16 mouse cellular contexts compared by ENCODE assay signal in the genomic region with DNA sequence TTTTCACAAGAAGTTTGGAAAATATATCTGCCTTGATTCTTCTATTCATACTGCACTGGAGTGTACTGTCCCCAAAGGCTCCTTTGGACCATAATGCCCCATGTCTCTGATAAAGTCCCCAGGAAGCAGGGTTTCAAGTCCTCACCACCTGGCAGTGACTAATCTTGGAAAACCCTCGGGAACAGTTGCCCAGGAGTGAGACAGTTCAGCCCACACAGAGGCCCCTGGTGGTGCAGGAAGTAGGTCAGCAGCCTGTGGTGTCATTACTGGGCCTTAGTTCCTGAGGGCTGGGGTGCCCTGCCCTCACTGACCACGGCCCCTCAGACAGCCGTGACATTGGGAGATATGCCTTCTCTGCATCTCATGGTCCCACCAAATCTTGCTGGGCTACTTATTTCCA.
DNase-seq lines count a peak whose midpoint lies in the region; ATAC-seq lines count a peak whose summit lies in the region.
"Had no signal": no experiment of that assay in that cellular context is flagged by ENCODE, and none has a peak within 500 bp of the region (broad histone marks: within the 10 kb centered on the region; RNA-seq: fewer than 3 reads in every experiment).

No protein-coding gene starts in this region.

- H3K27ac ChIP-seq in midbrain, embryonic 14.5 days (replicated peaks; ENCODE audit: low read depth, low read length) = no peak overlapping the region
- H3K27ac ChIP-seq: limb, embryonic 10.5 days; liver, embryonic 12.5 days; lung, embryonic 15.5 days had no signal

- no peak overlapping the region for H3K9ac ChIP-seq in midbrain, embryonic 14.5 days (replicated peaks; ENCODE audit: low read length)
- H3K9ac ChIP-seq: liver, embryonic 12.5 days; lung, embryonic 15.5 days had no signal

- 78% methylated on average over 3 of the region's 3 CpGs for WGBS in midbrain, embryonic 14.5 days

- no peaks in the 10 kb centered on the region for H3K27me3 ChIP-seq in midbrain, embryonic 14.5 days (ENCODE audit: control insufficient read depth, insufficient read depth, low read length)
- H3K27me3 ChIP-seq: lung, embryonic 15.5 days had no signal

- no peaks in the 10 kb centered on the region for H3K36me3 ChIP-seq in midbrain, embryonic 14.5 days (ENCODE audit: control insufficient read depth, insufficient read depth, low read length)
- H3K36me3 ChIP-seq: limb, embryonic 10.5 days; liver, embryonic 12.5 days; lung, embryonic 15.5 days had no signal

- no peaks in the 10 kb centered on the region for H3K9me3 ChIP-seq in midbrain, embryonic 14.5 days (ENCODE audit: control insufficient read depth, low read length)
- H3K9me3 ChIP-seq: limb, embryonic 10.5 days; liver, embryonic 12.5 days; lung, embryonic 15.5 days had no signal

- DNase-seq in frontal cortex, postnatal 10 days (ENCODE audit: low spot score in 2 of 2) = no peak
- DNase-seq in left cerebral cortex, adult 18-20 months (ENCODE audit: low spot score in 2 of 2) = peak; percentile 7 to 16
- DNase-seq in left cerebral cortex, postnatal 14 days (ENCODE audit: low spot score in 2 of 2) = no peak
- DNase-seq in cerebellum, adult 9-10 months = peak; percentile 70
- DNase-seq in heart, postnatal 14 days = peak; percentile 18 to 20
- DNase-seq in urinary bladder, adult 2 months (ENCODE audit: low spot score) = no peak
- no peak for DNase-seq in midbrain, embryonic 14.5 days
- DNase-seq: kidney, adult 2 months; kidney, postnatal 4 days; layer of hippocampus, postnatal 36 days; right cerebral cortex, postnatal 14 days had no signal

- no peak overlapping the region for H3K4me3 ChIP-seq in midbrain, embryonic 14.5 days (replicated peaks; ENCODE audit: low read depth, low read length)
- H3K4me3 ChIP-seq: limb, embryonic 10.5 days; liver, embryonic 12.5 days; lung, embryonic 15.5 days; myocyte had no signal

- 0 out of 2 replicates have a peak, but pooled peaks cover 8% of the 10 kb centered on the region for H3K4me1 ChIP-seq in midbrain, embryonic 14.5 days (ENCODE audit: control insufficient read depth, insufficient read depth, low read length)
- H3K4me1 ChIP-seq: liver, embryonic 12.5 days; lung, embryonic 15.5 days had no signal

- H3K4me2 ChIP-seq in midbrain, embryonic 14.5 days (ENCODE audit: low read length) = no peak overlapping the region
- H3K4me2 ChIP-seq: liver, embryonic 12.5 days; lung, embryonic 15.5 days had no signal

- intact Hi-C loops in left cerebral cortex, postnatal 14 days (cut with DNase I) = no loop called here
- intact Hi-C loops in heart, postnatal 14 days (cut with DNase I) = no loop called here

- ATAC-seq in frontal cortex, adult (ENCODE audit: low TSS enrichment) = peak; percentile 53
- ATAC-seq in midbrain, embryonic 14.5 days (ENCODE audit: low FRiP score, low TSS enrichment) = no peak
- ATAC-seq: liver, embryonic 12.5 days had no signal

Comparison
In these comparisons a context has a peak if more than half of its experiments do, and no peak if none do; other contexts are left out.
1. DNase-seq: peak in left cerebral cortex, adult 18-20 months (2 of 2), cerebellum, adult 9-10 months (single experiment) and heart, postnatal 14 days (2 of 2); none in frontal cortex, postnatal 10 days (0 of 2), left cerebral cortex, postnatal 14 days (0 of 2), urinary bladder, adult 2 months (single experiment) and midbrain, embryonic 14.5 days (single experiment).